Mouse (Mus musculus) heart, adult 2 months (tissue): Measurements from ENCODE around the gene Tomm70a.

ENCODE experiments used
- CTCF ChIP-seq: fragments of 200-600 bp; IDR thresholded peaks from 2 replicates; pipeline ENCODE4 v1.8.1; 2022; ENCODE audit warnings: antibody characterized with exemption, mild to moderate bottlenecking, moderate library complexity
- EP300 ChIP-seq: fragments of 200-500 bp; IDR thresholded peaks from 2 replicates; pipeline ENCODE4 v1.6.1; 2011; ENCODE audit warnings: low read depth, low read length, control low read depth; ENCODE audit not compliant: insufficient read depth
- POLR2A ChIP-seq: fragments of 200-500 bp; IDR thresholded peaks from 2 replicates; pipeline ENCODE4 v1.6.1; 2011; ENCODE audit warnings: mild to moderate bottlenecking, low read depth, low read length, control low read depth; ENCODE audit not compliant: insufficient read depth

DNA sequence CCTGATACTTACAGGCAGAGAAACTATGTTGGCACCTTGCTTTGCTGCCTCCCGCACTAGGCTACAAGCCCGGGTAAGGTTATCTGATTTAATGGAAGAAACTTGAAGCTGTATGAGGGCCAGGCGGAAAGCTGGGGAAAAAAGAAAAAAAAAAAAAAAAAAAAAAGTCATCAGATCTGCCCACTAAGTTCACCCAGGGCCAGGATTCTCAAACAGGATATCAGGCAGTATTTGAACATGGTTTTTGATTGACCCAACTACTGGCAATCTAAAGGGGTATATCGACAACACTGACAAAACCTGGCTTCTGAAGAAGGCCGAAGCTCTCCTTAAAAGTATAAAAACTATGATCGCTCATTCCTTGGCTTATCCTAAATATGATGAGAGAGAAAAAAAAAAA lies 44.6 kb downstream of the Tomm70a start:
- TF ChIP-seq CTCF (no peak), POLR2A (no peak), EP300 (no peak)
